Mouse (Mus musculus): ENCODE measurements around the gene Babam2. TPM values are rescaled to one million over a fixed set of nuclear protein-coding genes. Genes with fewer than 3 reads are reported as not detected.

The Babam2 gene
- polyA plus RNA-seq (2012; rRNA removed) = 44.9 and 45.2 TPM in 2 replicates

- peak; percentile 72 to 88 for DNase-seq (ENCODE audit: extremely low spot score in 1 of 2, low spot score in 1 of 2)
Observed at GRCm38 (mm10) chr5:31697644-31698296, at the start of gene Babam2. TSS of gene Babam2 (plus strand) at chr5:31697684.

- no peak for DNase-seq (ENCODE audit: extremely low spot score in 1 of 2, low spot score in 1 of 2)
Observed at GRCm38 (mm10) chr5:31650518-31651288, 46.8 kb upstream of the Babam2 start.

- no peak for DNase-seq (ENCODE audit: extremely low spot score in 1 of 2, low spot score in 1 of 2)
Observed at GRCm38 (mm10) chr5:31655688-31656190, 41.7 kb upstream of the Babam2 start.

GRCm38 (mm10) chr5:31666176-31666575 lies 31.3 kb upstream of the Babam2 start:
- DNase-seq (ENCODE audit: extremely low spot score in 1 of 2, low spot score in 1 of 2) = no peak

- no peak for DNase-seq (ENCODE audit: extremely low spot score in 1 of 2, low spot score in 1 of 2)
Observed at GRCm38 (mm10) chr5:31668325-31668968, 29.0 kb upstream of the Babam2 start.

GRCm38 (mm10) chr5:31669984-31670383 lies 27.5 kb upstream of the Babam2 start:
- DNase-seq (ENCODE audit: extremely low spot score in 1 of 2, low spot score in 1 of 2) = no peak

- no peak for DNase-seq (ENCODE audit: extremely low spot score in 1 of 2, low spot score in 1 of 2)
Observed at GRCm38 (mm10) chr5:31671137-31671536, 26.3 kb upstream of the Babam2 start.

- no peak for DNase-seq (ENCODE audit: extremely low spot score in 1 of 2, low spot score in 1 of 2)
Observed at GRCm38 (mm10) chr5:31673431-31673830, 24.1 kb upstream of the Babam2 start.

- DNase-seq (ENCODE audit: extremely low spot score in 1 of 2, low spot score in 1 of 2) = no peak
Observed at GRCm38 (mm10) chr5:31678000-31678399, 19.5 kb upstream of the Babam2 start.

- DNase-seq (ENCODE audit: extremely low spot score in 1 of 2, low spot score in 1 of 2) = no peak
Observed at GRCm38 (mm10) chr5:31680183-31680582, 17.3 kb upstream of the Babam2 start.

GRCm38 (mm10) chr5:31682305-31682704 lies 15.2 kb upstream of the Babam2 start:
- no peak for DNase-seq (ENCODE audit: extremely low spot score in 1 of 2, low spot score in 1 of 2)

- DNase-seq (ENCODE audit: extremely low spot score in 1 of 2, low spot score in 1 of 2) = no peak
Observed at GRCm38 (mm10) chr5:31686040-31686439, 11.4 kb upstream of the Babam2 start.

GRCm38 (mm10) chr5:31687972-31688371 lies 9.5 kb upstream of the Babam2 start:
- no peak for DNase-seq (ENCODE audit: extremely low spot score in 1 of 2, low spot score in 1 of 2)

GRCm38 (mm10) chr5:31693191-31693590 lies 4.3 kb upstream of the Babam2 start:
- no peak for DNase-seq (ENCODE audit: extremely low spot score in 1 of 2, low spot score in 1 of 2)

- DNase-seq (ENCODE audit: extremely low spot score in 1 of 2, low spot score in 1 of 2) = no peak
Observed at GRCm38 (mm10) chr5:31696971-31697643, 377 bp upstream of the Babam2 start, which contains the start of gene Rbks. TSS of gene Rbks (minus strand) at chr5:31697627.

GRCm38 (mm10) chr5:31698297-31698726 lies 828 bp downstream of the Babam2 start:
- DNase-seq (ENCODE audit: extremely low spot score in 1 of 2, low spot score in 1 of 2) = peak; percentile 77 to 85

GRCm38 (mm10) chr5:31698931-31699330 lies 1.4 kb downstream of the Babam2 start:
- DNase-seq (ENCODE audit: extremely low spot score in 1 of 2, low spot score in 1 of 2) = no peak

GRCm38 (mm10) chr5:31699397-31699796 lies 1.9 kb downstream of the Babam2 start:
- no peak for DNase-seq (ENCODE audit: extremely low spot score in 1 of 2, low spot score in 1 of 2)

GRCm38 (mm10) chr5:31704971-31705370 lies 7.5 kb downstream of the Babam2 start:
- DNase-seq (ENCODE audit: extremely low spot score in 1 of 2, low spot score in 1 of 2) = peak; percentile 85 to 88

GRCm38 (mm10) chr5:31706826-31707225 lies 9.3 kb downstream of the Babam2 start:
- DNase-seq (ENCODE audit: extremely low spot score in 1 of 2, low spot score in 1 of 2) = no peak

GRCm38 (mm10) chr5:31709389-31709788 lies 11.9 kb downstream of the Babam2 start:
- no peak for DNase-seq (ENCODE audit: extremely low spot score in 1 of 2, low spot score in 1 of 2)

Measured in frontal cortex, adult 2 months (tissue).